Comparison of ENCODE assay signal across 19 mouse cellular contexts in genomic region chr9:111476479-111477016, GRCm38 (mm10). TPM values are rescaled to one million over a fixed set of nuclear protein-coding genes. Genes with fewer than 3 reads are reported as not detected.
A peak's percentile ranks its signal among the peaks of the same experiment; 100 is the strongest.
DNase-seq lines count a peak whose midpoint lies in the region; ATAC-seq and TF ChIP-seq lines count a peak whose summit lies in the region.
"Had no signal": no experiment of that assay in that cellular context is flagged by ENCODE, and none has a peak within 500 bp of the region (broad histone marks: within the 10 kb centered on the region; RNA-seq: fewer than 3 reads in every experiment).

No protein-coding gene starts in this region.

- H3K9ac ChIP-seq in embryonic facial prominence, embryonic 14.5 days (ENCODE audit: low read depth, low read length) = no peak overlapping the region
- no peak overlapping the region for H3K9ac ChIP-seq in midbrain, embryonic 11.5 days (ENCODE audit: low read length)
- no peak overlapping the region for H3K9ac ChIP-seq in midbrain, postnatal 0 days (replicated peaks; ENCODE audit: low read length, poor library complexity, severe bottlenecking)
- H3K9ac ChIP-seq: embryonic facial prominence, embryonic 13.5 days; heart, embryonic 12.5 days; intestine, embryonic 15.5 days had no signal

- no peaks in the 10 kb centered on the region for H3K36me3 ChIP-seq in embryonic facial prominence, embryonic 14.5 days (ENCODE audit: control insufficient read depth, insufficient read depth, low read length)
- H3K36me3 ChIP-seq in embryonic facial prominence, embryonic 10.5 days (replicated peaks) = no peaks in the 10 kb centered on the region
- H3K36me3 ChIP-seq in midbrain, embryonic 11.5 days (ENCODE audit: control insufficient read depth, insufficient read depth, low read length) = no peaks in the 10 kb centered on the region
- H3K36me3 ChIP-seq in midbrain, embryonic 10.5 days = no peaks in the 10 kb centered on the region
- no peaks in the 10 kb centered on the region for H3K36me3 ChIP-seq in midbrain, postnatal 0 days (ENCODE audit: insufficient read depth, low read length)
- H3K36me3 ChIP-seq: embryonic facial prominence, embryonic 13.5 days; heart, embryonic 12.5 days; hindbrain, embryonic 10.5 days; intestine, embryonic 15.5 days had no signal

- no peaks in the 10 kb centered on the region for H3K9me3 ChIP-seq in embryonic facial prominence, embryonic 14.5 days (ENCODE audit: control insufficient read depth, low read length)
- H3K9me3 ChIP-seq in embryonic facial prominence, embryonic 10.5 days = no peaks in the 10 kb centered on the region
- no peaks in the 10 kb centered on the region for H3K9me3 ChIP-seq in midbrain, embryonic 11.5 days (ENCODE audit: control insufficient read depth, low read length)
- no peaks in the 10 kb centered on the region for H3K9me3 ChIP-seq in midbrain, embryonic 10.5 days (replicated peaks)
- H3K9me3 ChIP-seq in midbrain, postnatal 0 days (ENCODE audit: low read length) = no peaks in the 10 kb centered on the region
- H3K9me3 ChIP-seq: embryonic facial prominence, embryonic 13.5 days; heart, embryonic 12.5 days; hindbrain, embryonic 10.5 days; intestine, embryonic 15.5 days had no signal

- peak; percentile 56; the same call in 1 of the 2 replicates for ATAC-seq in embryonic facial prominence, embryonic 14.5 days (ENCODE audit: low read depth)
- ATAC-seq in midbrain, embryonic 11.5 days (ENCODE audit: low FRiP score) = no peak
- no peak for ATAC-seq in midbrain, postnatal 0 days (ENCODE audit: low FRiP score)
- ATAC-seq: intestine, embryonic 15.5 days had no signal

- no peak overlapping the region for H3K4me3 ChIP-seq in embryonic facial prominence, embryonic 14.5 days (ENCODE audit: low read depth, low read length)
- H3K4me3 ChIP-seq in embryonic facial prominence, embryonic 10.5 days = no peak overlapping the region
- H3K4me3 ChIP-seq in midbrain, embryonic 11.5 days (ENCODE audit: low read depth, low read length) = no peak overlapping the region
- H3K4me3 ChIP-seq in midbrain, embryonic 10.5 days = no peak overlapping the region
- H3K4me3 ChIP-seq in midbrain, postnatal 0 days (ENCODE audit: low read depth, low read length) = no peak overlapping the region
- H3K4me3 ChIP-seq: embryonic facial prominence, embryonic 13.5 days; heart, embryonic 12.5 days; hindbrain, embryonic 10.5 days; intestine, embryonic 15.5 days had no signal

- no peak for TF ChIP-seq CTCF in midbrain, postnatal 0 days (IDR thresholded peaks at IDR 0.05)

- H3K4me1 ChIP-seq in embryonic facial prominence, embryonic 14.5 days (ENCODE audit: control insufficient read depth, insufficient read depth, low read length) = no peaks in the 10 kb centered on the region
- peaks cover 19% of the 10 kb centered on the region for H3K4me1 ChIP-seq in embryonic facial prominence, embryonic 10.5 days
- no peaks in the 10 kb centered on the region for H3K4me1 ChIP-seq in midbrain, embryonic 11.5 days (ENCODE audit: control insufficient read depth, insufficient read depth, low read length)
- peaks cover 10% of the 10 kb centered on the region for H3K4me1 ChIP-seq in midbrain, embryonic 10.5 days
- H3K4me1 ChIP-seq in midbrain, postnatal 0 days (ENCODE audit: insufficient read depth, low read length) = peaks cover 13% of the 10 kb centered on the region; the same call in 1 of the 2 replicates
- H3K4me1 ChIP-seq: heart, embryonic 12.5 days; intestine, embryonic 15.5 days had no signal

- no peak overlapping the region for H3K27ac ChIP-seq in embryonic facial prominence, embryonic 14.5 days (replicated peaks; ENCODE audit: low read depth, low read length)
- no peak overlapping the region for H3K27ac ChIP-seq in embryonic facial prominence, embryonic 10.5 days (replicated peaks)
- no peak overlapping the region for H3K27ac ChIP-seq in midbrain, embryonic 11.5 days (ENCODE audit: low read depth, low read length)
- H3K27ac ChIP-seq in midbrain, embryonic 10.5 days (replicated peaks) = no peak overlapping the region
- H3K27ac ChIP-seq in midbrain, postnatal 0 days (ENCODE audit: low read depth, low read length) = peak overlapping the region; percentile 32; the same call in 1 of the 2 replicates
- H3K27ac ChIP-seq: embryonic facial prominence, embryonic 13.5 days; hindbrain, embryonic 10.5 days; intestine, embryonic 15.5 days had no signal

- 67% methylated on average over 6 of the region's 6 CpGs for WGBS in embryonic facial prominence, embryonic 14.5 days
- 79% methylated on average over 6 of the region's 6 CpGs for WGBS in embryonic facial prominence, embryonic 10.5 days
- 89% methylated on average over 6 of the region's 6 CpGs for WGBS in midbrain, embryonic 11.5 days
- WGBS in midbrain, embryonic 10.5 days = 85% methylated on average over 6 of the region's 6 CpGs
- WGBS in midbrain, postnatal 0 days = 76% methylated on average over 6 of the region's 6 CpGs

- no peak overlapping the region for H3K4me2 ChIP-seq in embryonic facial prominence, embryonic 14.5 days (ENCODE audit: low read depth, low read length)
- no peak overlapping the region for H3K4me2 ChIP-seq in midbrain, embryonic 11.5 days
- no peak overlapping the region for H3K4me2 ChIP-seq in midbrain, postnatal 0 days (ENCODE audit: low read depth, low read length, poor library complexity, severe bottlenecking)
- H3K4me2 ChIP-seq: embryonic facial prominence, embryonic 13.5 days; heart, embryonic 12.5 days; intestine, embryonic 15.5 days had no signal

- no peaks in the 10 kb centered on the region for H3K27me3 ChIP-seq in embryonic facial prominence, embryonic 14.5 days (replicated peaks; ENCODE audit: control insufficient read depth, insufficient read depth, low read length)
- H3K27me3 ChIP-seq in embryonic facial prominence, embryonic 10.5 days (replicated peaks; ENCODE audit: low read depth, poor library complexity, severe bottlenecking) = no peaks in the 10 kb centered on the region
- H3K27me3 ChIP-seq in midbrain, embryonic 11.5 days (ENCODE audit: control insufficient read depth, insufficient read depth, low read length) = no peaks in the 10 kb centered on the region
- H3K27me3 ChIP-seq in midbrain, embryonic 10.5 days (ENCODE audit: low read depth, poor library complexity, severe bottlenecking) = no peaks in the 10 kb centered on the region
- no peaks in the 10 kb centered on the region for H3K27me3 ChIP-seq in midbrain, postnatal 0 days (ENCODE audit: insufficient read depth, low read length)
- H3K27me3 ChIP-seq: embryonic facial prominence, embryonic 13.5 days; heart, embryonic 12.5 days; intestine, embryonic 15.5 days had no signal

- DNase-seq in embryonic facial prominence, embryonic 14.5 days (ENCODE audit: low spot score) = no peak
- no peak for DNase-seq in embryonic facial prominence, embryonic 10.5 days (ENCODE audit: low spot score)
- peak; percentile 77 for DNase-seq in heart, adult 11 months
- DNase-seq in heart, adult 18-20 months = no peak
- DNase-seq in midbrain, embryonic 11.5 days (ENCODE audit: low spot score, missing footprints) = peak; percentile 53
- DNase-seq in midbrain, embryonic 10.5 days (ENCODE audit: low spot score) = no peak
- no peak for DNase-seq in midbrain, postnatal 0 days (ENCODE audit: low spot score)
- no peak for DNase-seq in B cell, adult 2 months
- DNase-seq: adrenal gland, postnatal 10 days; cerebellum, adult 11-12 months; cerebellum, adult 9-10 months; cerebellum, postnatal 25 days; gastrocnemius, postnatal 36 days had no signal

RNA-seq across cellular contexts. Expression of gene Dclk3, which starts 37.7 kb away (rescaled TPM):
- 2.4 TPM in 2 replicates for polyA plus RNA-seq in embryonic facial prominence, embryonic 14.5 days (2014; fragmentation: Nextera tagmentation; extraction: Ambion mirVana)
- 0.18 and 0.64 TPM in 2 replicates for polyA plus RNA-seq in embryonic facial prominence, embryonic 10.5 days (2016; fragmentation: Nextera tagmentation; extraction: Ambion mirVana)
- total RNA-seq in heart, adult 18-20 months (2021) = under 1 TPM; 0.07 to 0.36 TPM
- polyA plus RNA-seq in midbrain, embryonic 11.5 days (2014; fragmentation: Nextera tagmentation; extraction: Ambion mirVana) = 0.18 and 0.28 TPM in 2 replicates
- polyA plus RNA-seq in midbrain, embryonic 10.5 days (2016; fragmentation: Nextera tagmentation; extraction: Ambion mirVana) = 0.15 and 0.21 TPM in 2 replicates
- total RNA-seq in midbrain, postnatal 0 days (2014; rRNA removed) = 10.5 and 10.7 TPM in 2 replicates
- polyA plus RNA-seq in midbrain, postnatal 0 days (2015; fragmentation: Nextera tagmentation; extraction: Ambion mirVana) = 6.5 and 7.4 TPM in 2 replicates
- total RNA-seq: MEL had no signal
- polyA plus RNA-seq: C2C12 had no signal

Comparison
In these comparisons a context has a peak if more than half of its experiments do, and no peak if none do; other contexts are left out.
1. DNase-seq: peak in heart, adult 11 months (single experiment) and midbrain, embryonic 11.5 days (single experiment); none in embryonic facial prominence, embryonic 14.5 days (single experiment), embryonic facial prominence, embryonic 10.5 days (single experiment), heart, adult 18-20 months (0 of 2), midbrain, embryonic 10.5 days (single experiment), midbrain, postnatal 0 days (single experiment) and B cell, adult 2 months (0 of 2).